Mouse (Mus musculus): ENCODE data around the gene Ranbp9. TPM values are rescaled to one million over a fixed set of nuclear protein-coding genes. Genes with fewer than 3 reads are reported as not detected.

Ranbp9 gene
- polyA plus RNA-seq, 1 experiment from 2014 or later = 8.8 TPM

DNA sequence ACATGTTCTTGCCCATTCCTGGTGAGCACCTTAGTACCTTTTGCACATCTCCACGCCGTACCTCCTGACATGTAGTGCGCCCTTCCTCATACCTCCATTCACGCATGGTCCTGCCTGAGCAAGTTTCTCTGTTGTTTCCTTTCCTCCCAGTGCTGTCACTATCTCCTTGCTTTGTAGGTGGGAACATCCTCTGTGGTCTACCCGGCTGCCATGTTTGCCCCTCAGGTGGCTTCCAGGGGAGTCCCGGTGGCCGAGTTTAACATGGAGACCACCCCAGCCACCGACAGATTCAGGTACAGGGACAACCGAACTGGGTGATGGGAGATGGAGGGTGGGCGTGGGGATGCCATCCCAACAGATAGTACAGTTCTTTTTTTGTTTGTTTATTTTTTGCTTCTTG, 95.8 kb downstream of the Ranbp9 start:
- Histone ChIP-seq H3K4me1 (no peaks in the 10 kb centered on the region), H3K9ac (no peak overlapping the region), H3K27me3 (no peaks in the 10 kb centered on the region), H3K4me3 (no peak overlapping the region), H3K4me2 (no peak overlapping the region), H3K9me3 (no peaks in the 10 kb centered on the region), H3K36me3 (peaks cover 8% of the 10 kb centered on the region), H3K27ac (no peak overlapping the region)
- no peak for ATAC-seq (ENCODE audit: insufficient number of reproducible peaks, low FRiP score, low TSS enrichment, low read depth)
- 95% methylated on average over 10 of the region's 10 CpGs for WGBS

- H3K27ac ChIP-seq = no peak overlapping the region
- peaks cover 23% of the 10 kb centered on the region for H3K36me3 ChIP-seq
- H3K4me1 ChIP-seq = no peaks in the 10 kb centered on the region
- H3K9me3 ChIP-seq = no peaks in the 10 kb centered on the region
- no peaks in the 10 kb centered on the region for H3K27me3 ChIP-seq
- no peak for ATAC-seq (ENCODE audit: insufficient number of reproducible peaks, low FRiP score, low TSS enrichment, low read depth)
- no peak overlapping the region for H3K4me3 ChIP-seq
- no peak overlapping the region for H3K9ac ChIP-seq
- H3K4me2 ChIP-seq = no peak overlapping the region
- WGBS = 74% methylated on average over 3 of the region's 3 CpGs
Measured at GRCm38 (mm10) chr13:43379989-43380388, 101.1 kb downstream of the Ranbp9 start.

DNA sequence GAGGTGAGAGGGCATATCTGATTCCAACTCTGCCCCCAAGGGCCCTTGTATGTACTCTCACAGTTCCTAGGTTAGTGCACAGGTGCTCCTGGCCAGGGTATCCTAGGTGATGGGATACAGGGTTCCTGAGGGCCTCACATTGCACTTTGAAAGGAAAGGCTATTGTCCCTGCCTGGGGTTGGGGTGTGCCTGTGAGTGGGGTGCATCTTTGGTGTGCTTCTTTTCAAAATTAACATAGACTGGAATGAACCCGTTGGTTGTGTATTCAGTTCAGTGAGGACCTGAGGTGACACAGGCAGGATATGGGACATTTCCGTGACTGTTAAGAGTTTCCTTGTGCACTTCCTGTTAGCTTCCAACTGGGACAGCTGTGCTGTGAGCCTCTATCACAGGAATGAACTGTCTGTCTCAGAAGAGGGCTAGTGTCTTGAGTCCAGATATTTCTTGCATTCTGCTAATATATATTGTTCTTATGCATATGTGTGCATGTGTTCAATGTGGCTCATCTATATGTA, 106.1 kb downstream of the Ranbp9 start:
- no peak overlapping the region for H3K27ac ChIP-seq

DNA sequence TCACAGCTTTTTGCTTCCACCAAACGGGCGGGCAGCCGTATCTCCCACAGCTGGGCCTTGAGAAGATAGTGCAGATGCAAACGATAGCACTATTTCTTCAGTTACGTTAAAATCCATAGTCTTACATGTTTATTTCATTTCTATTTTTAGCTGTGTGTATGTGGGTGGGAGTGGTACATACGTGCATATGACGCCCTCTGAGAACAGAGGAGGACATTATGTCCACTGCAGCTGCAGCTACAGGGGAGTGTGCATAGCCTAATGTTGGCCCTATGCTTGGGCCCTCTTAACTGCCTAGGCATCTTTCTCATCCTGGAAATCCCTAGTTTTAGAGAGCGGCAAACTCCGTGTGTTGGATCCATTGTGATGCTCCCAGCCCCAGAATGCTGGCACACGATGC, 106.9 kb downstream of the Ranbp9 start:
- 82% methylated on average over 10 of the region's 10 CpGs for WGBS
- Histone ChIP-seq H3K4me3 (no peak overlapping the region), H3K27me3 (no peaks in the 10 kb centered on the region), H3K4me2 (no peak overlapping the region), H3K4me1 (no peaks in the 10 kb centered on the region), H3K9me3 (no peaks in the 10 kb centered on the region), H3K27ac (no peak overlapping the region), H3K36me3 (peaks cover 55% of the 10 kb centered on the region), H3K9ac (no peak overlapping the region)
- ATAC-seq (ENCODE audit: insufficient number of reproducible peaks, low FRiP score, low TSS enrichment, low read depth) = no peak

More for the DNA sequence above, 106.1 kb downstream of the Ranbp9 start:
- Histone ChIP-seq H3K36me3 (peaks cover 59% of the 10 kb centered on the region), H3K9me3 (no peaks in the 10 kb centered on the region), H3K9ac (no peak overlapping the region), H3K4me2 (no peak overlapping the region), H3K4me3 (no peak overlapping the region), H3K4me1 (no peaks in the 10 kb centered on the region), H3K27me3 (no peaks in the 10 kb centered on the region)
- no peak for ATAC-seq (ENCODE audit: insufficient number of reproducible peaks, low FRiP score, low TSS enrichment, low read depth)
- 65% methylated on average over 2 of the region's 2 CpGs for WGBS

- WGBS = 88% methylated on average over 1 of the region's 1 CpGs
- H3K36me3 ChIP-seq = peaks cover 50% of the 10 kb centered on the region
- no peaks in the 10 kb centered on the region for H3K27me3 ChIP-seq
Measured at GRCm38 (mm10) chr13:43372892-43373291, 108.2 kb downstream of the Ranbp9 start.

DNA sequence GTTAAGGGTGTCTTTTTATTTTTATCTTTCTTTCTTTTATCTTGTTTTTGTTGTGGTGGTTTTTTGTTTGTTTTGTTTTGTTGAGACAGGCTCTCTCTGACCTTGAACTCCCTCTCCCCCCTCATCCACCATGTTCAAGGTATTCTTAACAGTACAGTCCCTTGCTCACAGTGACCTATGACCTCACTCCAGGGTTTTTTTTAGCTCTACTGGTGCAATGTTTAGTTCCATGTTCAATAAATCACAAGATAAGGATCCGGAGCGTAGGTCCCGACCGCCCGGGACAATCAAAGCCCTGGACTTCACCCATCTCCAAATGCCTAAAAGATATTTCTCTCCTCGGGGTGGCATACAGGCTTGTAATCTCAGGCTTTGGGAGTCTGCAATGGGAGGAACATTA, 111.0 kb downstream of the Ranbp9 start:
- WGBS = 89% methylated on average over 6 of the region's 6 CpGs
- Histone ChIP-seq H3K27me3 (no peaks in the 10 kb centered on the region), H3K27ac (no peak overlapping the region), H3K9me3 (no peaks in the 10 kb centered on the region), H3K36me3 (peaks cover 36% of the 10 kb centered on the region), H3K9ac (no peak overlapping the region), H3K4me2 (no peak overlapping the region), H3K4me3 (no peak overlapping the region), H3K4me1 (peaks cover 8% of the 10 kb centered on the region)
- no peak for ATAC-seq (ENCODE audit: insufficient number of reproducible peaks, low FRiP score, low TSS enrichment, low read depth)

More at GRCm38 (mm10) chr13:43372892-43373291, 108.2 kb downstream of the Ranbp9 start:
- Histone ChIP-seq H3K9me3 (no peaks in the 10 kb centered on the region), H3K4me2 (no peak overlapping the region), H3K4me3 (no peak overlapping the region), H3K27ac (no peak overlapping the region), H3K9ac (no peak overlapping the region), H3K4me1 (no peaks in the 10 kb centered on the region)
- no peak for ATAC-seq (ENCODE audit: insufficient number of reproducible peaks, low FRiP score, low TSS enrichment, low read depth)

GRCm38 (mm10) chr13:43365825-43366184, 115.3 kb downstream of the Ranbp9 start:
- Histone ChIP-seq H3K36me3 (peaks cover 4% of the 10 kb centered on the region), H3K9ac (peak overlapping the region; percentile 64), H3K9me3 (no peaks in the 10 kb centered on the region), H3K4me2 (peak overlapping the region; percentile 77), H3K27me3 (no peaks in the 10 kb centered on the region), H3K4me3 (peak overlapping the region; percentile 65), H3K27ac (peak overlapping the region; percentile 54; the same call in 1 of the 2 replicates), H3K4me1 (peaks cover 10% of the 10 kb centered on the region)
- ATAC-seq (ENCODE audit: insufficient number of reproducible peaks, low FRiP score, low TSS enrichment, low read depth) = peak; percentile 36; the same call in 1 of the 2 replicates
- 6% methylated on average over 11 of the region's 11 CpGs for WGBS

GRCm38 (mm10) chr13:43364985-43365824, 115.9 kb downstream of the Ranbp9 start, which contains the start of gene Sirt5:
Gene Sirt5, plus strand, starts transcription at chr13:43365496.
- ATAC-seq (ENCODE audit: insufficient number of reproducible peaks, low FRiP score, low TSS enrichment, low read depth) = peak; percentile 88
- Histone ChIP-seq H3K4me2 (peak within 1 kb of the TSS; percentile 77), H3K4me1 (peaks cover 10% of the 10 kb centered on the region), H3K9ac (peak within 1 kb of the TSS; percentile 64), H3K27me3 (no peaks in the 10 kb centered on the region), H3K36me3 (no peaks in the 10 kb centered on the region), H3K27ac (peak within 1 kb of the TSS; percentile 54), H3K4me3 (peak within 1 kb of the TSS; percentile 65), H3K9me3 (no peaks in the 10 kb centered on the region)
- WGBS = 15% methylated on average over 42 of the region's 42 CpGs

DNA sequence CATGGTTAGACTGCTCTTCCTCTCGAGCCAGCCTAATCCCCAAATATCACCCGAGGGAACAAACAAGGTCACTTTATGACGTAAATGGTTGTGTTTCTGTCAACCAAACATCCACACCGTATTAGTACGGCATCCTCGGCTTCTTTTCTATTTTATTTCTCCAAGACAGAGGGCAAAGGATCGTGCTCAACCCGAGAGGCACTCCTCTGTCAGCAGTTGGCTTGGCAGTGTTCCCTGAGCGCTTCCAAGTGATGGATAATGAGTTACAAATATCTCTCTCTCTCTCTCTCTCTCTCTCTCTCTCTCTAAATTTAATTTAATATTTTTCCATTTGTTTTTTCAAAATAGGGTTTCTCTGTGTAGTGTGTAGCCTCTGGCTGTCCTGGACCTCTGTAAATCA, 118.7 kb downstream of the Ranbp9 start:
- Histone ChIP-seq H3K4me1 (peaks cover 10% of the 10 kb centered on the region), H3K4me2 (no peak overlapping the region), H3K9me3 (no peaks in the 10 kb centered on the region), H3K27me3 (no peaks in the 10 kb centered on the region), H3K27ac (no peak overlapping the region), H3K36me3 (no peaks in the 10 kb centered on the region), H3K9ac (no peak overlapping the region), H3K4me3 (no peak overlapping the region)
- WGBS = 72% methylated on average over 9 of the region's 9 CpGs
- ATAC-seq (ENCODE audit: insufficient number of reproducible peaks, low FRiP score, low TSS enrichment, low read depth) = no peak

GRCm38 (mm10) chr13:43360534-43360933, 120.5 kb downstream of the Ranbp9 start:
- H3K4me3 ChIP-seq = no peak overlapping the region
- no peak overlapping the region for H3K4me2 ChIP-seq
- H3K27ac ChIP-seq = no peak overlapping the region
- H3K36me3 ChIP-seq = no peaks in the 10 kb centered on the region
- no peaks in the 10 kb centered on the region for H3K27me3 ChIP-seq
- 0 out of 2 replicates have a peak, but pooled peaks cover 7% of the 10 kb centered on the region for H3K4me1 ChIP-seq
- H3K9ac ChIP-seq = no peak overlapping the region
- WGBS = 58% methylated on average over 6 of the region's 6 CpGs
- H3K9me3 ChIP-seq = no peaks in the 10 kb centered on the region
- no peak for ATAC-seq (ENCODE audit: insufficient number of reproducible peaks, low FRiP score, low TSS enrichment, low read depth)

- WGBS = 88% methylated on average over 14 of the region's 14 CpGs
Measured at GRCm38 (mm10) chr13:43356346-43357125, 124.5 kb downstream of the Ranbp9 start.

DNA sequence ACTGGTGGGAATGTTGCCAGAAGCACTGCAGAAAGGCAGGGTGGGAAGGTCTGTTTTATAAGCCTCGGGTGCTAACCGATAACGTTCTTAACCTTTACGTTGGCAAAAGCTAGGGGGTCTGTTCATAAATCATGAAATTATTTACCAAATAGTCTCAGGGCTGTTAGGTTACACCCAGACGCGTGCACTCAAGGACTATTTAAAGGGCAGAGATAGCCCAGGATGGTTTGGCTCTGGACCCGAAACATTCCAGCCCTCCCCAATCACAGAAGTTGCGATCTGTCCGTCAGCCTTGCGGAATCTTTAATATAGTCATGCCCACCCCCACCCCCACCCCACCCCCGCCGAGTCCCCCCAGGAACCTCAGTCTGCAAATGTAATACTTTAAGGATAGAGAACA, 126.7 kb downstream of the Ranbp9 start:
- Histone ChIP-seq H3K36me3 (no peaks in the 10 kb centered on the region), H3K9ac (no peak overlapping the region), H3K4me1 (0 out of 2 replicates have a peak, but pooled peaks cover 7% of the 10 kb centered on the region), H3K4me3 (no peak overlapping the region), H3K27ac (no peak overlapping the region), H3K9me3 (no peaks in the 10 kb centered on the region), H3K4me2 (no peak overlapping the region), H3K27me3 (no peaks in the 10 kb centered on the region)
- no peak for ATAC-seq (ENCODE audit: insufficient number of reproducible peaks, low FRiP score, low TSS enrichment, low read depth)
- 36% methylated on average over 12 of the region's 12 CpGs for WGBS

More at GRCm38 (mm10) chr13:43356346-43357125, 124.5 kb downstream of the Ranbp9 start:
- H3K27me3 ChIP-seq = no peaks in the 10 kb centered on the region
- H3K27ac ChIP-seq = no peak overlapping the region
- no peak overlapping the region for H3K4me2 ChIP-seq
- 0 out of 2 replicates have a peak, but pooled peaks cover 7% of the 10 kb centered on the region for H3K4me1 ChIP-seq
- ATAC-seq (ENCODE audit: insufficient number of reproducible peaks, low FRiP score, low TSS enrichment, low read depth) = no peak
- H3K9me3 ChIP-seq = no peaks in the 10 kb centered on the region
- no peak overlapping the region for H3K9ac ChIP-seq
- H3K4me3 ChIP-seq = no peak overlapping the region
- no peaks in the 10 kb centered on the region for H3K36me3 ChIP-seq

All from limb, embryonic 15.5 days (tissue).